Mouse (Mus musculus) CH12.LX (cell line): ENCODE data around the gene Ubb. TPM values are rescaled to one million over a fixed set of nuclear protein-coding genes. Genes with fewer than 3 reads are reported as not detected.

Experiments
- DNase-seq: peaks from one replicate; pipeline ENCODE4 v3.0.0-alpha.2; 2013; ENCODE audit errors: extremely low read depth
- H3K27ac ChIP-seq: 2 replicates; pipeline ENCODE4 v1.5.1; 2012; ENCODE audit warnings: low read depth, mild to moderate bottlenecking, control low read depth, moderate library complexity; ENCODE audit not compliant: insufficient read depth
- H3K27me3 ChIP-seq: replicated peaks from 2 replicates; pipeline ENCODE3; 2012; ENCODE audit warnings: inconsistent platforms
- H3K36me3 ChIP-seq, 2 experiments: replicated peaks in 1 of 2; 2 replicates each; pipeline versions ENCODE3 to v1.6.1; 2012; ENCODE audit warnings: inconsistent platforms in 1 of 2, low read length in 1 of 2, mild to moderate bottlenecking in 1 of 2, mixed read lengths in 1 of 2, moderate library complexity in 1 of 2; ENCODE audit not compliant: control insufficient read depth in 1 of 2, insufficient read depth in 1 of 2
- H3K4me1 ChIP-seq, 2 experiments: 2 replicates each; pipeline ENCODE4 v1.6.1; 2012; ENCODE audit warnings: inconsistent platforms in 1 of 2, moderate library complexity in 1 of 2; ENCODE audit not compliant: insufficient read depth in 2 of 2, control insufficient read depth in 1 of 2
- H3K4me2 ChIP-seq: 2 replicates; pipeline ENCODE4 v1.6.1; 2012; ENCODE audit warnings: low read depth, mild to moderate bottlenecking, control low read depth; ENCODE audit not compliant: poor library complexity, insufficient read depth, severe bottlenecking
- H3K4me3 ChIP-seq, 3 experiments: fragments of 150-350 bp in 1 of 3; sonication (generic) in 1 of 3; replicated peaks in 1 of 3; 2 replicates each; pipeline versions ENCODE3 to v1.5.1; 2011 to 2012; ENCODE audit warnings: low read depth in 2 of 3, low read length in 2 of 3, mild to moderate bottlenecking in 2 of 3, moderate library complexity in 2 of 3, control low read depth in 1 of 3, improper control_type of control experiment in 1 of 3, inconsistent platforms in 1 of 3, mixed read lengths in 1 of 3; ENCODE audit not compliant: poor library complexity in 1 of 3
- H3K79me2 ChIP-seq: replicated peaks from 2 replicates; pipeline ENCODE4 v1.6.1; 2012; ENCODE audit warnings: mild to moderate bottlenecking, moderate library complexity; ENCODE audit not compliant: control insufficient read depth, poor library complexity, insufficient read depth, severe bottlenecking; ENCODE audit errors: extremely low read depth
- H3K9ac ChIP-seq: 2 replicates; pipeline ENCODE4 v1.6.1; 2012; ENCODE audit warnings: low read depth, mild to moderate bottlenecking, control low read depth, moderate library complexity; ENCODE audit not compliant: insufficient read depth
- H3K9me3 ChIP-seq: replicated peaks from 2 replicates; pipeline ENCODE3; 2012; ENCODE audit warnings: low read length, inconsistent platforms, mixed read lengths
- BHLHE40 ChIP-seq: IDR thresholded peaks from 2 replicates; pipeline ENCODE4 v1.6.1; 2011; ENCODE audit warnings: mild to moderate bottlenecking, low read depth, low read length, improper control_type of control experiment
- CHD1 ChIP-seq: IDR thresholded peaks from 2 replicates; pipeline ENCODE4 v1.6.1; 2012; ENCODE audit warnings: low read depth, low read length, improper control_type of control experiment, inconsistent platforms
- CTCF ChIP-seq, 2 experiments: IDR thresholded peaks in 1 of 2; conservative IDR thresholded peaks in 1 of 2; 2 replicates each; pipeline ENCODE4 v1.5.1; 2011 to 2012; ENCODE audit warnings: low read depth in 2 of 2, low read length in 2 of 2, improper control_type of control experiment in 1 of 2, inconsistent platforms in 1 of 2, mild to moderate bottlenecking in 1 of 2, moderate library complexity in 1 of 2
- E2F4 ChIP-seq: IDR thresholded peaks from 2 replicates; pipeline ENCODE4 v1.6.1; 2011; ENCODE audit warnings: low read depth, low read length, improper control_type of control experiment; ENCODE audit not compliant: insufficient replicate concordance
- ELF1 ChIP-seq: IDR thresholded peaks from 2 replicates; pipeline ENCODE4 v1.6.1; 2014; ENCODE audit warnings: low read depth, mild to moderate bottlenecking, inconsistent platforms, low read length, improper control_type of control experiment
- EP300 ChIP-seq: IDR thresholded peaks from 2 replicates; pipeline ENCODE4 v1.6.1; 2011; ENCODE audit warnings: low read length, improper control_type of control experiment
- ETS1 ChIP-seq: conservative IDR thresholded peaks from 2 replicates; pipeline ENCODE4 v1.6.1; 2012; ENCODE audit warnings: low read depth, mild to moderate bottlenecking, inconsistent platforms, low read length, improper control_type of control experiment, moderate library complexity
- GABPA ChIP-seq: IDR thresholded peaks from 2 replicates; pipeline ENCODE4 v1.6.1; 2012; ENCODE audit warnings: low read depth, low read length, improper control_type of control experiment, inconsistent platforms; ENCODE audit not compliant: insufficient replicate concordance
- IRF4 ChIP-seq: IDR thresholded peaks from 2 replicates; pipeline ENCODE4 v1.6.1; 2014; ENCODE audit warnings: low read depth, mild to moderate bottlenecking, inconsistent platforms, low read length, improper control_type of control experiment
- JUN ChIP-seq: IDR thresholded peaks from 2 replicates; pipeline ENCODE4 v1.6.1; 2011; ENCODE audit warnings: low read depth, mild to moderate bottlenecking, low read length, improper control_type of control experiment, moderate library complexity; ENCODE audit not compliant: insufficient read depth
- JUND ChIP-seq: conservative IDR thresholded peaks from 2 replicates; pipeline ENCODE4 v1.6.1; 2011; ENCODE audit warnings: low read depth, low read length, improper control_type of control experiment
- MAZ ChIP-seq: IDR thresholded peaks from 2 replicates; pipeline ENCODE4 v1.6.1; 2012; ENCODE audit warnings: low read depth, mild to moderate bottlenecking, inconsistent platforms, low read length, improper control_type of control experiment, moderate library complexity
- MEF2A ChIP-seq: IDR thresholded peaks from 2 replicates; pipeline ENCODE4 v1.6.1; 2014; ENCODE audit warnings: low read depth, mild to moderate bottlenecking, inconsistent platforms, low read length, improper control_type of control experiment, borderline replicate concordance
- MXI1 ChIP-seq: IDR thresholded peaks from 2 replicates; pipeline ENCODE4 v1.6.1; 2011; ENCODE audit warnings: mild to moderate bottlenecking, low read depth, low read length, improper control_type of control experiment
- MYC ChIP-seq: IDR thresholded peaks from 2 replicates; pipeline ENCODE4 v1.6.1; 2011; ENCODE audit warnings: low read depth, mild to moderate bottlenecking, improper control_type of control experiment, low read length
- NRF1 ChIP-seq: IDR thresholded peaks from 2 replicates; pipeline ENCODE4 v1.6.1; 2014; ENCODE audit warnings: low read depth, mild to moderate bottlenecking, inconsistent platforms, low read length, improper control_type of control experiment, moderate library complexity
- POLR2A ChIP-seq: IDR thresholded peaks from 2 replicates; pipeline ENCODE4 v1.6.1; 2011; ENCODE audit warnings: low read depth, mild to moderate bottlenecking, improper control_type of control experiment, low read length
- RAD21 ChIP-seq: IDR thresholded peaks from 2 replicates; pipeline ENCODE4 v1.6.1; 2011; ENCODE audit warnings: low read depth, mild to moderate bottlenecking, low read length, improper control_type of control experiment, moderate library complexity
- RCOR1 ChIP-seq: conservative IDR thresholded peaks from 2 replicates; pipeline ENCODE4 v1.6.1; 2012; ENCODE audit warnings: low read depth, mild to moderate bottlenecking, inconsistent platforms, low read length, improper control_type of control experiment
- SIN3A ChIP-seq: IDR thresholded peaks from 2 replicates; pipeline ENCODE4 v1.6.1; 2012; ENCODE audit warnings: low read length, improper control_type of control experiment, inconsistent platforms
- TBP ChIP-seq: conservative IDR thresholded peaks from 2 replicates; pipeline ENCODE4 v1.6.1; 2011; ENCODE audit warnings: low read depth, low read length, improper control_type of control experiment
- USF1 ChIP-seq: IDR thresholded peaks from 2 replicates; pipeline ENCODE4 v1.6.1; 2014; ENCODE audit warnings: low read depth, mild to moderate bottlenecking, inconsistent platforms, low read length, improper control_type of control experiment
- ZC3H11A ChIP-seq: IDR thresholded peaks from 2 replicates; pipeline ENCODE4 v1.6.1; 2012; ENCODE audit warnings: low read depth, mild to moderate bottlenecking, inconsistent platforms, low read length, improper control_type of control experiment
- ZNF384 ChIP-seq: IDR thresholded peaks from 2 replicates; pipeline ENCODE4 v1.6.1; 2012; ENCODE audit warnings: low read depth, low read length, improper control_type of control experiment, inconsistent platforms
- dilution Hi-C: fragments of 300-500 bp; cut with MboI; formaldehyde crosslinking; loops from 2 replicates; pipeline ENCODE4 v1.14.3; 2020; ENCODE audit warnings: low sequenced_read_pairs; ENCODE audit not compliant: extremely low pct_unique_long_range_greater_than_20kb, extremely low pct_ligation_motif_present
- in situ Hi-C: fragments of 300-500 bp; cut with MboI; formaldehyde crosslinking; loops from 3 replicates; pipeline ENCODE4 v1.14.3; 2019; ENCODE audit warnings: low sequenced_read_pairs, low pct_ligation_motif_present, low pct_unique_long_range_greater_than_20kb, mixed read lengths
- polyA plus RNA-seq: library from polyadenylated mRNA; unstranded; fragments of >175 nt; gene quantifications from 2 replicates; pipeline ENCODE4 v1.2.1, GENCODE M21; 2012; ENCODE audit warnings: low read depth; ENCODE audit not compliant: insufficient read length
- total RNA-seq, 2 experiments: library from RNA; depleted of rRNA; stranded (reverse); fragments of 300-350 nt in 1 of 2; fragments of >200 nt in 1 of 2; gene quantifications; 2 replicates each; pipeline ENCODE4 v1.2.3; 2012 to 2014

Gene Ubb
- total and polyA plus RNA-seq, 3 experiments, result 1,092 to 2,098 (median 1,487) TPM

DNA sequence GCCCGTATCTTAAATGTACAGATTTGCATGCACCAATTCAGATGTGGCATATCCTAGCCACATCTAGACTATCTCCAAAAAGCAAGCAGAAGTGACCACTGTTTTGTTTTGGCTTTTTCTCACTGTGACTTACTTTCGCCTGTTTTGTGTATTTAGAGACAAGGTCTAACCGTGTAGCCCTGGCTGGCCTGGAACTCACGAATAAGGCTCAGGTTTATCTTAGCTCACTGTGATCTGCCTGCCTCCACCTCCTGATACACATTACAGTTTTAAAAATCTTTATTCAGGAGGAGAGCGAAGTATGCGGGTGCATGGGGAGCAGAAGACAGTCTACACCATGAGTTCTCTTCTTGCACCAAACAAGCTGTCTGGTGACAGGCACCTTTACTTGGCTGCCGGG lies 10.8 kb upstream of the Ubb start:
- dilution Hi-C loops, result no loop called here
- H3K4me3 ChIP-seq, result no peak overlapping the region

GRCm38 (mm10) chr11:62540969-62541368 lies 10.0 kb upstream of the Ubb start:
- Histone ChIP-seq H3K4me3 (no peak overlapping the region), H3K79me2 (peaks cover 18% of the 10 kb centered on the region), H3K9me3 (no peaks in the 10 kb centered on the region), H3K27ac (no peak overlapping the region), H3K36me3 (peaks cover 0 to 7% of the 10 kb centered on the region in 2 experiments), H3K4me2 (no peak overlapping the region), H3K27me3 (peaks cover 29% of the 10 kb centered on the region)
- no peak for DNase-seq
- in situ Hi-C loops, result no loop called here
- TF ChIP-seq CHD1 (no peak), ZNF384 (no peak), MXI1 (no peak), BHLHE40 (no peak), MEF2A (no peak), RAD21 (no peak), ETS1 (no peak), ELF1 (no peak), SIN3A (no peak), TBP (no peak)
- TF ChIP-seq, all 38 proteins: peak for 0
- dilution Hi-C loops, result no loop called here
- H3K4me1 ChIP-seq, result peaks cover 10 to 31% of the 10 kb centered on the region in 2 experiments
- H3K9ac ChIP-seq, result 0 out of 2 replicates have a peak overlapping the region, but pooled peaks have one; percentile 5

More for the DNA sequence above, 10.8 kb upstream of the Ubb start:
- H3K79me2 ChIP-seq, result peaks cover 19% of the 10 kb centered on the region
- peaks cover 29% of the 10 kb centered on the region for H3K27me3 ChIP-seq
- in situ Hi-C loops, result no loop called here
- H3K36me3 ChIP-seq, result peaks cover 4 to 6% of the 10 kb centered on the region in 2 experiments
- H3K4me2 ChIP-seq, result no peak overlapping the region
- H3K9ac ChIP-seq, result no peak overlapping the region
- no peak overlapping the region for H3K27ac ChIP-seq
- TF ChIP-seq MXI1 (0 out of 2 replicates have a peak, but pooled peaks have one; percentile 20), MAZ (no peak)
- H3K4me1 ChIP-seq, result peaks cover 10 to 31% of the 10 kb centered on the region in 2 experiments
- H3K9me3 ChIP-seq, result no peaks in the 10 kb centered on the region
- DNase-seq, result no peak

DNA sequence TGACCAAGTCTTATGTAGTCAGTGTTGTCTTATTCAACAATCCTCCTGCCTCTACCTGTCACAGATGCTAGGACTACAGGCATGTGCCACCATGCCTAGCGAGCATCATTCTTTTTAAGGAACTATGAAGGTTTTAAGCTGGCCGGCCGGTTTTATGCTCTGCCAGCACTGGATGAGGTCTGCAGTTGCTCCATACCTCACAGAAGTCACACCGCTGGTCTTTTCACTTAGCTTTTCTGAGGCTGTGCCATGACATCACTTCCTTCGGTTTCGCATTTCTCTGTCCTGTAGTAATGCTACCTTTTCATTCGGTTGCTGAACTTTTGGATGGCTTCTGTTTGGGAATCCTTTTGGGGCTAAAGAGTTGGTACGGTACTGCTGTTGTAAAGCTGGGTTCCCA lies 9.4 kb upstream of the Ubb start:
- Histone ChIP-seq H3K4me3 (no peak overlapping the region), H3K4me1 (peaks cover 10 to 31% of the 10 kb centered on the region in 2 experiments), H3K36me3 (peaks cover 0 to 7% of the 10 kb centered on the region in 2 experiments), H3K9ac (0 out of 2 replicates have a peak overlapping the region, but pooled peaks have one; percentile 5), H3K79me2 (peaks cover 16% of the 10 kb centered on the region), H3K27ac (peak overlapping the region; percentile 10; the same call in 1 of the 2 replicates), H3K9me3 (no peaks in the 10 kb centered on the region), H3K27me3 (peaks cover 29% of the 10 kb centered on the region), H3K4me2 (peak overlapping the region; percentile 60; the same call in 1 of the 2 replicates)
- TF ChIP-seq TBP, result no peak
- no peak for TF ChIP-seq CTCF (conservative IDR thresholded peaks at IDR 0.05 in 1 of 2, IDR thresholded peaks at IDR 0.05 in 1 of 2; ENCODE audit: low read depth in 2 of 2, low read length in 2 of 2)
- TF ChIP-seq IRF4, result no peak
- no peak for TF ChIP-seq MEF2A
- TF ChIP-seq EP300, result no peak; the same call in 1 of the 2 replicates
- TF ChIP-seq BHLHE40, result no peak
- 0 out of 2 replicates have a peak, but pooled peaks have one; percentile 29 for TF ChIP-seq JUND
- TF ChIP-seq E2F4, result no peak
- TF ChIP-seq NRF1, result no peak
- TF ChIP-seq GABPA, result no peak
- no peak for TF ChIP-seq RCOR1
- no peak for TF ChIP-seq ZC3H11A
- 0 out of 2 replicates have a peak, but pooled peaks have one; percentile 37 for TF ChIP-seq MAZ
- TF ChIP-seq USF1, result no peak
- TF ChIP-seq POLR2A, result peak; percentile 64
- peak; percentile 27; the same call in 1 of the 2 replicates for TF ChIP-seq MYC
- TF ChIP-seq JUN, result peak; percentile 15; the same call in 1 of the 2 replicates
- peak; percentile 44 for DNase-seq
- dilution Hi-C loops (no loop called here), in situ Hi-C loops (no loop called here)
